Mouse (Mus musculus) MEL (cell line): Measurements from ENCODE around the gene Vamp8.

Experiments used
- CHD2 ChIP-seq: IDR thresholded peaks from 2 replicates; pipeline ENCODE4 v1.6.1; 2011; ENCODE audit warnings: low read length, improper control_type of control experiment
- CTCF ChIP-seq, 3 experiments: IDR thresholded peaks in 2 of 3; conservative IDR thresholded peaks in 1 of 3; 2 replicates each; pipeline ENCODE4 v1.5.1; 2011 to 2012; ENCODE audit warnings: low read length in 3 of 3, low read depth in 2 of 3, mild to moderate bottlenecking in 2 of 3, improper control_type of control experiment in 1 of 3, inconsistent platforms in 1 of 3, mixed read lengths in 1 of 3, moderate library complexity in 1 of 3; ENCODE audit not compliant: control insufficient read depth in 1 of 3, insufficient read depth in 1 of 3, poor library complexity in 1 of 3, severe bottlenecking in 1 of 3
- E2F4 ChIP-seq: IDR thresholded peaks from 2 replicates; pipeline ENCODE4 v1.6.1; 2011; ENCODE audit warnings: low read depth, low read length, improper control_type of control experiment, borderline replicate concordance
- EP300 ChIP-seq, 2 experiments: IDR thresholded peaks; 2 replicates each; pipeline ENCODE4 v1.6.1; 2011; ENCODE audit warnings: improper control_type of control experiment in 2 of 2, low read length in 2 of 2, low read depth in 1 of 2, mild to moderate bottlenecking in 1 of 2
- HCFC1 ChIP-seq: IDR thresholded peaks from 2 replicates; pipeline ENCODE4 v1.6.1; 2012; ENCODE audit warnings: low read depth, mild to moderate bottlenecking, inconsistent platforms, low read length, improper control_type of control experiment, moderate library complexity
- MAFK ChIP-seq: IDR thresholded peaks from 2 replicates; pipeline ENCODE4 v1.6.1; 2011; ENCODE audit warnings: low read depth, mild to moderate bottlenecking, low read length, improper control_type of control experiment, borderline replicate concordance
- MAX ChIP-seq: IDR thresholded peaks from 2 replicates; pipeline ENCODE4 v1.6.1; 2011; ENCODE audit warnings: low read length, improper control_type of control experiment
- MXI1 ChIP-seq: IDR thresholded peaks from 2 replicates; pipeline ENCODE4 v1.6.1; 2011; ENCODE audit warnings: mild to moderate bottlenecking, low read depth, low read length, improper control_type of control experiment
- MYC ChIP-seq: IDR thresholded peaks from 2 replicates; pipeline ENCODE4 v1.6.1; 2011; ENCODE audit warnings: low read depth, mild to moderate bottlenecking, low read length, improper control_type of control experiment, moderate library complexity
- NELFE ChIP-seq: IDR thresholded peaks from 2 replicates; pipeline ENCODE4 v1.6.1; 2011; ENCODE audit warnings: low read depth, low read length, improper control_type of control experiment
- POLR2A ChIP-seq, 2 experiments: IDR thresholded peaks; 2 replicates each; pipeline ENCODE4 v1.6.1; 2011 to 2012; ENCODE audit warnings: low read length in 2 of 2, mild to moderate bottlenecking in 2 of 2, control low read depth in 1 of 2, improper control_type of control experiment in 1 of 2, low read depth in 1 of 2, moderate library complexity in 1 of 2; ENCODE audit not compliant: control insufficient read depth in 1 of 2, insufficient read depth in 1 of 2, poor library complexity in 1 of 2
- RAD21 ChIP-seq: IDR thresholded peaks from 2 replicates; pipeline ENCODE4 v1.6.1; 2011; ENCODE audit warnings: mild to moderate bottlenecking, low read depth, low read length, improper control_type of control experiment
- ZKSCAN1 ChIP-seq: IDR thresholded peaks from 2 replicates; pipeline ENCODE4 v1.6.1; 2012; ENCODE audit warnings: low read depth, mild to moderate bottlenecking, inconsistent platforms, low read length, improper control_type of control experiment, moderate library complexity
- ZNF384 ChIP-seq: IDR thresholded peaks from 2 replicates; pipeline ENCODE4 v1.6.1; 2012; ENCODE audit warnings: low read depth, mild to moderate bottlenecking, inconsistent platforms, low read length, improper control_type of control experiment

- TF ChIP-seq MXI1 = no peak
- TF ChIP-seq CTCF (IDR thresholded peaks at IDR 0.05 in 2 of 3, conservative IDR thresholded peaks at IDR 0.05 in 1 of 3; ENCODE audit: control insufficient read depth in 1 of 3, insufficient read depth in 1 of 3, low read depth in 2 of 3, low read length in 3 of 3, poor library complexity in 1 of 3, severe bottlenecking in 1 of 3) = no peak
- TF ChIP-seq E2F4 = no peak
- TF ChIP-seq MAFK = no peak
- no peak for TF ChIP-seq NELFE
- TF ChIP-seq EP300 (IDR thresholded peaks at IDR 0.05; ENCODE audit: low read depth in 1 of 2, low read length in 2 of 2) = no peak
- no peak for TF ChIP-seq CHD2
- TF ChIP-seq ZNF384 = no peak
- TF ChIP-seq MAX = no peak
- TF ChIP-seq POLR2A (IDR thresholded peaks at IDR 0.05; ENCODE audit: control insufficient read depth in 1 of 2, insufficient read depth in 1 of 2, low read depth in 1 of 2, low read length in 2 of 2, poor library complexity in 1 of 2) = no peak
- no peak for TF ChIP-seq MYC
- TF ChIP-seq ZKSCAN1 = no peak
- TF ChIP-seq RAD21 = no peak
- no peak for TF ChIP-seq HCFC1
Measured at GRCm38 (mm10) chr6:72415964-72416772, 25.7 kb upstream of the Vamp8 start.
